Mouse (Mus musculus): ENCODE measurements around the gene Nrxn3.

DNA sequence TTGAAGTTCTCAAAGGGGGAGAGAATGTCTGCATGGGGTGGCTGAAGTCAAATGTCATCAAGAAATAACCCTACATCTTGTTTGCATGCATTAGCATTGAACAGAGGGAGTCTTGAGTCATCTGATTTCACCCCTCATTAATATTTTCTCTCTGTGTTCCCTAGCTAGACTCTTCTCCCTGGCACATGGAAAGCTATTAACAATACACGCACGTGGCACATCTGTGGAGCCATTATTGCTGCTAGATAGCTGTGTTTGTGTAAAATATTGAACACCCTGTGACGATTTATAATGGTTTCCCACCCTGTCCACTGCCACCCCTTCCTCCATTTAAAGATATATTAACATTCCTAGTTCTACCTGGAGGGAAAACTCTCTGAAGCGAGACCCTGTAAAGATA lies 405.9 kb downstream of the Nrxn3 start:
- TF ChIP-seq CTCF (IDR thresholded peaks at IDR 0.05; ENCODE audit: control insufficient read depth, insufficient read depth, insufficient replicate concordance, low read depth, low read length) = no peak
- no peak for TF ChIP-seq POLR2A (IDR thresholded peaks at IDR 0.05; ENCODE audit: control insufficient read depth, low read depth, low read length)
